Mouse (Mus musculus) stomach, embryonic 15.5 days (tissue): ENCODE data around the gene Vamp4. TPM values are rescaled to one million over a fixed set of nuclear protein-coding genes. Genes with fewer than 3 reads are reported as not detected.
"Not testable (repeated sequence)": the region's sequence is repeated elsewhere in the genome, so short reads cannot be mapped to it uniquely, and the experiment has no call there.

Experiments
- ATAC-seq: fragments of 200-750 bp; cut with Nextera tagmentation; 2 replicates; pipeline ENCODE4 v1.8.0; 2017; ENCODE audit warnings: low read depth, moderate number of reproducible peaks, moderate TSS enrichment; ENCODE audit not compliant: insufficient read depth, low FRiP score
- H3K27ac ChIP-seq: fragments of 300-500 bp; sonication (generic); 2 replicates; pipeline ENCODE4 v1.5.1; 2015; ENCODE audit warnings: mild to moderate bottlenecking, inconsistent platforms
- H3K27me3 ChIP-seq: fragments of 300-500 bp; sonication (generic); replicated peaks from 2 replicates; pipeline ENCODE4 v1.6.1; 2015; ENCODE audit warnings: inconsistent platforms
- H3K36me3 ChIP-seq: fragments of 300-500 bp; sonication (generic); 2 replicates; pipeline ENCODE4 v1.6.1; 2015; ENCODE audit warnings: inconsistent platforms
- H3K4me1 ChIP-seq: fragments of 300-500 bp; sonication (generic); 2 replicates; pipeline ENCODE4 v1.6.1; 2015; ENCODE audit warnings: inconsistent platforms
- H3K4me2 ChIP-seq: fragments of 300-500 bp; sonication (generic); 2 replicates; pipeline ENCODE4 v1.6.1; 2015; ENCODE audit warnings: mild to moderate bottlenecking, inconsistent platforms
- H3K4me3 ChIP-seq: fragments of 300-500 bp; sonication (generic); replicated peaks from 2 replicates; pipeline ENCODE4 v1.5.1; 2015; ENCODE audit warnings: inconsistent platforms
- H3K9ac ChIP-seq: fragments of 300-500 bp; sonication (generic); 2 replicates; pipeline ENCODE4 v1.6.1; 2015; ENCODE audit warnings: inconsistent platforms
- H3K9me3 ChIP-seq: fragments of 300-500 bp; sonication (generic); 2 replicates; pipeline ENCODE4 v1.6.1; 2016; ENCODE audit warnings: inconsistent platforms
- WGBS: fragments of 180-500 bp; shearing (Covaris S2); methylation state at CpG from one replicate; pipeline ENCODE4 v1.1.7; 2015; 5-methylcytosine and 5-hydroxymethylcytosine counted together
- polyA plus RNA-seq: library from polyadenylated mRNA; unstranded; fragments of >200 nt; fragmentation: Nextera tagmentation; extraction: Ambion mirVana; gene quantifications from 2 replicates; pipeline ENCODE4 v1.2.1, GENCODE M21; 2015

Gene Vamp4
- polyA plus RNA-seq, 1 experiment from 2014 or later: 53.1 TPM

GRCm38 (mm10) chr1:162635291-162635931, 65.1 kb downstream of the Vamp4 start:
- not testable (repeated sequence) for ATAC-seq, H3K9ac ChIP-seq, H3K4me1 ChIP-seq, H3K4me2 ChIP-seq, H3K9me3 ChIP-seq, H3K27me3 ChIP-seq, H3K36me3 ChIP-seq, H3K27ac ChIP-seq, H3K4me3 ChIP-seq
- 42% methylated on average over 1 of the region's 1 CpGs for WGBS

GRCm38 (mm10) chr1:162636516-162636915, 66.2 kb downstream of the Vamp4 start:
- H3K9ac ChIP-seq: no peak overlapping the region
- H3K9me3 ChIP-seq: no peaks in the 10 kb centered on the region
- no peak overlapping the region for H3K4me3 ChIP-seq
- 62% methylated on average over 3 of the region's 3 CpGs for WGBS
- no peak overlapping the region for H3K4me2 ChIP-seq
- no peaks in the 10 kb centered on the region for H3K36me3 ChIP-seq
- no peak for ATAC-seq
- H3K4me1 ChIP-seq: no peaks in the 10 kb centered on the region
- H3K27me3 ChIP-seq: no peaks in the 10 kb centered on the region
- no peak overlapping the region for H3K27ac ChIP-seq

- Histone ChIP-seq H3K27me3 (no peaks in the 10 kb centered on the region), H3K27ac (no peak overlapping the region), H3K36me3 (no peaks in the 10 kb centered on the region), H3K9ac (no peak overlapping the region), H3K4me2 (no peak overlapping the region), H3K4me1 (no peaks in the 10 kb centered on the region), H3K4me3 (no peak overlapping the region), H3K9me3 (no peaks in the 10 kb centered on the region)
- no peak for ATAC-seq
- WGBS: 89% methylated on average over 4 of the region's 4 CpGs
Observed at GRCm38 (mm10) chr1:162638535-162638934, 68.2 kb downstream of the Vamp4 start.

GRCm38 (mm10) chr1:162639051-162639750, 68.9 kb downstream of the Vamp4 start, which contains the start of gene Myoc:
Myoc (plus strand) TSS chr1:162639155.
- 72% methylated on average over 10 of the region's 10 CpGs for WGBS
- Histone ChIP-seq H3K4me2 (no peak within 1 kb of the TSS), H3K4me1 (no peaks in the 10 kb centered on the region), H3K27me3 (no peaks in the 10 kb centered on the region), H3K4me3 (no peak within 1 kb of the TSS), H3K9ac (no peak within 1 kb of the TSS), H3K27ac (no peak within 1 kb of the TSS), H3K9me3 (no peaks in the 10 kb centered on the region), H3K36me3 (no peaks in the 10 kb centered on the region)
- ATAC-seq: no peak

GRCm38 (mm10) chr1:162639861-162640260, 69.5 kb downstream of the Vamp4 start:
- WGBS: 83% methylated on average over 1 of the region's 1 CpGs
- Histone ChIP-seq H3K4me2 (no peak overlapping the region), H3K4me1 (no peaks in the 10 kb centered on the region), H3K9ac (no peak overlapping the region), H3K9me3 (no peaks in the 10 kb centered on the region), H3K4me3 (no peak overlapping the region), H3K36me3 (no peaks in the 10 kb centered on the region), H3K27ac (no peak overlapping the region), H3K27me3 (no peaks in the 10 kb centered on the region)
- no peak for ATAC-seq

- 81% methylated on average over 3 of the region's 3 CpGs for WGBS
- Histone ChIP-seq H3K9me3 (no peaks in the 10 kb centered on the region), H3K9ac (no peak overlapping the region), H3K4me3 (no peak overlapping the region), H3K4me1 (no peaks in the 10 kb centered on the region), H3K27ac (no peak overlapping the region), H3K27me3 (no peaks in the 10 kb centered on the region), H3K4me2 (no peak overlapping the region), H3K36me3 (no peaks in the 10 kb centered on the region)
- ATAC-seq: no peak
Observed at GRCm38 (mm10) chr1:162642591-162642990, 72.3 kb downstream of the Vamp4 start.

- no peaks in the 10 kb centered on the region for H3K27me3 ChIP-seq
- no peak overlapping the region for H3K27ac ChIP-seq
- no peaks in the 10 kb centered on the region for H3K9me3 ChIP-seq
- no peaks in the 10 kb centered on the region for H3K36me3 ChIP-seq
- no peak overlapping the region for H3K4me2 ChIP-seq
- 35% methylated on average over 4 of the region's 4 CpGs for WGBS
- H3K4me1 ChIP-seq: no peaks in the 10 kb centered on the region
- no peak overlapping the region for H3K4me3 ChIP-seq
- H3K9ac ChIP-seq: no peak overlapping the region
- no peak for ATAC-seq
Observed at GRCm38 (mm10) chr1:162643752-162644151, 73.4 kb downstream of the Vamp4 start.

GRCm38 (mm10) chr1:162646083-162646686, 75.9 kb downstream of the Vamp4 start:
- 77% methylated on average over 10 of the region's 10 CpGs for WGBS

GRCm38 (mm10) chr1:162648416-162648815, 78.1 kb downstream of the Vamp4 start:
- no peaks in the 10 kb centered on the region for H3K36me3 ChIP-seq
- H3K27ac ChIP-seq: no peak overlapping the region
- no peak overlapping the region for H3K9ac ChIP-seq
- H3K4me3 ChIP-seq: no peak overlapping the region
- no peaks in the 10 kb centered on the region for H3K27me3 ChIP-seq
- no peaks in the 10 kb centered on the region for H3K4me1 ChIP-seq
- H3K4me2 ChIP-seq: no peak overlapping the region
- H3K9me3 ChIP-seq: no peaks in the 10 kb centered on the region
- WGBS: 93% methylated on average over 14 of the region's 14 CpGs
- ATAC-seq: no peak

More at GRCm38 (mm10) chr1:162646083-162646686, 75.9 kb downstream of the Vamp4 start:
- H3K4me1 ChIP-seq: no peaks in the 10 kb centered on the region
- H3K27ac ChIP-seq: no peak overlapping the region
- no peak overlapping the region for H3K4me3 ChIP-seq
- no peaks in the 10 kb centered on the region for H3K9me3 ChIP-seq
- H3K9ac ChIP-seq: no peak overlapping the region
- no peaks in the 10 kb centered on the region for H3K27me3 ChIP-seq
- no peaks in the 10 kb centered on the region for H3K36me3 ChIP-seq
- H3K4me2 ChIP-seq: no peak overlapping the region
- no peak for ATAC-seq

Other genes with a start within 250 kb of the Vamp4 start
- 6.0 and 6.3 TPM in 2 replicates for gene Dnm3, start 92.5 kb upstream of the Vamp4 start, polyA plus RNA-seq
- 20.3 and 21.0 TPM in 2 replicates for gene Mettl13, start 22.0 kb upstream of the Vamp4 start, polyA plus RNA-seq
- 0.06 TPM in 1 of 2 replicates, not detected in the other for gene Myoc, start 68.6 kb downstream of the Vamp4 start, polyA plus RNA-seq
- not detected in 2 replicates for gene Myocos, start 87.7 kb downstream of the Vamp4 start, polyA plus RNA-seq
- gene Prrc2c, start 170.0 kb downstream of the Vamp4 start, polyA plus RNA-seq: 125 and 144 TPM in 2 replicates
- 1.3 and 2.8 TPM in 2 replicates for gene Fmo4, start 243.5 kb downstream of the Vamp4 start, polyA plus RNA-seq